Mouse (Mus musculus) megakaryocyte, adult 5-6 weeks (primary cell): ENCODE data around the gene Ctrb1. TPM values are rescaled to one million over a fixed set of nuclear protein-coding genes. Genes with fewer than 3 reads are reported as not detected.
A peak's percentile ranks its signal among the peaks of the same experiment; 100 is the strongest.

Experiments used
- ATAC-seq: 2 replicates; pipeline ENCODE4 v1.8.0; 2016; ENCODE audit warnings: mild to moderate bottlenecking, inconsistent platforms; ENCODE audit not compliant: poor library complexity, severe bottlenecking
- total RNA-seq, 2 experiments: library from RNA; stranded (forward) in 1 of 2; stranded (reverse) in 1 of 2; fragments of 153-499, 151-499 nt in 1 of 2; fragments of 221-1000, 200-1000 nt in 1 of 2; gene quantifications; 2 replicates each; pipeline versions ENCODE4 v1.2.3 to v1.2.4; 2015 to 2017

The Ctrb1 gene
- total RNA-seq, 2 experiments from 2014 or later: not detected

- ATAC-seq: no peak
Measured at GRCm38 (mm10) chr8:111682521-111682920, 8.3 kb downstream of the Ctrb1 start.

GRCm38 (mm10) chr8:111681153-111681552 is 9.7 kb downstream of the Ctrb1 start:
- no peak for ATAC-seq

- ATAC-seq: no peak
Measured at GRCm38 (mm10) chr8:111680423-111681028, 10.3 kb downstream of the Ctrb1 start.

- no peak for ATAC-seq
Measured at GRCm38 (mm10) chr8:111678848-111679247, 12.0 kb downstream of the Ctrb1 start.

GRCm38 (mm10) chr8:111678111-111678510 is 12.7 kb downstream of the Ctrb1 start:
- peak; percentile 92 for ATAC-seq

- no peak for ATAC-seq
Measured at GRCm38 (mm10) chr8:111676237-111676636, 14.6 kb downstream of the Ctrb1 start.

GRCm38 (mm10) chr8:111666751-111667150 is 24.1 kb downstream of the Ctrb1 start:
- ATAC-seq: no peak

- peak; percentile 93 for ATAC-seq
Measured at GRCm38 (mm10) chr8:111662473-111662872, 28.3 kb downstream of the Ctrb1 start.

- ATAC-seq: peak; percentile 58
Measured at GRCm38 (mm10) chr8:111658819-111659423, 31.9 kb downstream of the Ctrb1 start.

GRCm38 (mm10) chr8:111657312-111657854 is 33.4 kb downstream of the Ctrb1 start:
- no peak for ATAC-seq

- ATAC-seq: no peak
Measured at GRCm38 (mm10) chr8:111653524-111653923, 37.3 kb downstream of the Ctrb1 start.

GRCm38 (mm10) chr8:111650651-111651050 is 40.2 kb downstream of the Ctrb1 start:
- no peak for ATAC-seq

GRCm38 (mm10) chr8:111648834-111649233 is 42.0 kb downstream of the Ctrb1 start:
- ATAC-seq: no peak

GRCm38 (mm10) chr8:111645715-111646114 is 45.1 kb downstream of the Ctrb1 start:
- ATAC-seq: no peak

- peak; percentile 39 for ATAC-seq
Measured at GRCm38 (mm10) chr8:111644286-111645051, 46.3 kb downstream of the Ctrb1 start.

- peak; percentile 90 for ATAC-seq
Measured at GRCm38 (mm10) chr8:111643264-111644141, 47.3 kb downstream of the Ctrb1 start, which contains the start of gene Zfp1. Gene Zfp1 (plus strand): TSS chr8:111643401.

- ATAC-seq: peak; percentile 28
Measured at GRCm38 (mm10) chr8:111642939-111643263, 47.9 kb downstream of the Ctrb1 start.

- ATAC-seq: peak; percentile 8; the same call in 1 of the 2 replicates
Measured at GRCm38 (mm10) chr8:111642496-111642895, 48.3 kb downstream of the Ctrb1 start.

- ATAC-seq: no peak
Measured at GRCm38 (mm10) chr8:111641064-111641463, 49.7 kb downstream of the Ctrb1 start.

- no peak for ATAC-seq
Measured at GRCm38 (mm10) chr8:111638086-111638485, 52.7 kb downstream of the Ctrb1 start.
